Mouse (Mus musculus) ES-Bruce4 (cell line): ENCODE results near the gene Spaca5. TPM values are rescaled to one million over a fixed set of nuclear protein-coding genes. Genes with fewer than 3 reads are reported as not detected.
A peak's percentile ranks its signal among the peaks of the same experiment; 100 is the strongest.

Experiments used
- H3K27ac ChIP-seq: 2 replicates; pipeline ENCODE4 v1.5.1; 2012; ENCODE audit warnings: low read length, inconsistent platforms; ENCODE audit not compliant: insufficient read depth
- H3K27me3 ChIP-seq: 2 replicates; pipeline ENCODE4 v1.6.1; 2012; ENCODE audit warnings: mild to moderate bottlenecking, low read length, inconsistent platforms; ENCODE audit not compliant: control insufficient read depth, poor library complexity, insufficient read depth, severe bottlenecking
- H3K36me3 ChIP-seq: 2 replicates; pipeline ENCODE4 v1.6.1; 2012; ENCODE audit warnings: inconsistent platforms, mild to moderate bottlenecking, low read length, moderate library complexity; ENCODE audit not compliant: control insufficient read depth, poor library complexity, insufficient read depth, severe bottlenecking
- H3K4me1 ChIP-seq: one replicate; pipeline ENCODE4 v1.8.1; 2011; ENCODE audit warnings: low read length; ENCODE audit not compliant: control insufficient read depth, insufficient read depth
- H3K4me3 ChIP-seq: 2 replicates; pipeline ENCODE4 v1.5.1; 2011; ENCODE audit warnings: low read depth, mild to moderate bottlenecking, low read length
- H3K9ac ChIP-seq: 2 replicates; pipeline ENCODE4 v1.6.1; 2012; ENCODE audit warnings: low read depth, mild to moderate bottlenecking, inconsistent platforms; ENCODE audit not compliant: poor library complexity, severe bottlenecking
- H3K9me3 ChIP-seq: replicated peaks from 2 replicates; pipeline ENCODE4 v1.6.1; 2012; ENCODE audit warnings: mild to moderate bottlenecking, low read length, inconsistent platforms; ENCODE audit not compliant: control insufficient read depth, poor library complexity, insufficient read depth, severe bottlenecking
- CTCF ChIP-seq: IDR thresholded peaks from one replicate; pipeline ENCODE4 v1.8.1; 2011; ENCODE audit warnings: low read depth, low read length
- EP300 ChIP-seq: IDR thresholded peaks from 2 replicates; pipeline ENCODE4 v1.6.1; 2011; ENCODE audit warnings: low read depth, low read length; ENCODE audit not compliant: insufficient read depth
- POLR2A ChIP-seq: IDR thresholded peaks from one replicate; pipeline ENCODE4 v1.8.1; 2011; ENCODE audit warnings: low read length; ENCODE audit not compliant: insufficient read depth
- polyA plus RNA-seq: library from polyadenylated mRNA; stranded (reverse); fragments of >200 nt; gene quantifications from 2 replicates; pipeline ENCODE4 v1.2.4, GENCODE M21; 2011; ENCODE audit warnings: low read depth; ENCODE audit not compliant: missing spikeins, insufficient read depth, insufficient read length

Gene Spaca5
- polyA plus RNA-seq, 1 experiment = not detected

DNA sequence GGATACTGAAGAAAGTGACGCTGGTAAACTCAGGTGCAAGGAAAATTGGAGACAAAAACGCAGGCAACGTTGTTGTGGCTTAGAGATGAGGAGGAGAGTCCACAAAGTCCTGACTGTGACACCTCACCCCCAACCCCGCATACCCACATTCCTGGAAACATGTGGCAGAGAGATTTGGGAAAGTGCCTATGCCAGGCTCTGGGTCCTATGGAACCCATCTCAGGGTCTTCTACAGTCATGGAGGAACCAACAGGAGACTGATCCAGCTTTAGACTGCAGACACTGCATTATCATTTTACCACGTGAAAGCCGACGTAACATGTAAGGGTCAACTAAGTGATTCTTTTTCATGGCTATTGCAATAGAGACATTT lies 21.6 kb downstream of the Spaca5 start:
- H3K27ac ChIP-seq = no peak overlapping the region
- no peak overlapping the region for H3K4me3 ChIP-seq
- no peaks in the 10 kb centered on the region for H3K4me1 ChIP-seq
- H3K9ac ChIP-seq = 0 out of 2 replicates have a peak overlapping the region, but pooled peaks have one; percentile 52
- no peaks in the 10 kb centered on the region for H3K27me3 ChIP-seq
- H3K36me3 ChIP-seq = no peaks in the 10 kb centered on the region
- no peak for TF ChIP-seq EP300
- H3K9me3 ChIP-seq = no peaks in the 10 kb centered on the region

DNA sequence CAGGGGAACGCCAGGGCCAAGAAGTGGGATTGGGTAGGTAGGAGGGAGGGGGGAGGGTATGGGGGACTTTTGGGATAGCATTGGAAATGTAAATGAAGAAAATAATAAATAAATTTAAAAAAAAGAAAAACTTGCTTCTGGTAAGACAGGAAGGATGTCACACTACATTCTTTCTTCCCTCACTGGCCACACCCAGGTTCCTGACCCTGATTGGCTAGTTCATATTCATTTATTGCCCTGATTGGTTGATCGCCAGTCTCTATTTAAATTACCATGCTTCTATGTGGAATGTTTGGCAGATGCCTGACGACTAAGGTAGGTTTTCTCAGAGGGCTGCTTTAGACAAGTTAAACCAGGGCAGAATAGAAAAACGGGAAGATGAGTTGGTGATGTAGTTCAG lies 47.3 kb downstream of the Spaca5 start, which contains the start of gene Ssxa1:
TSS of gene Ssxa1 (plus strand) at position 301 of the 400 bp plus-strand sequence.
- H3K4me3 ChIP-seq = no peak within 1 kb of the TSS
- no peaks in the 10 kb centered on the region for H3K4me1 ChIP-seq
- TF ChIP-seq POLR2A (no peak), CTCF (no peak), EP300 (no peak)

More for the DNA sequence above, 47.3 kb downstream of the Spaca5 start, which contains the start of gene Ssxa1:
- Histone ChIP-seq H3K27ac (no peak within 1 kb of the TSS), H3K36me3 (no peaks in the 10 kb centered on the region), H3K9ac (no peak within 1 kb of the TSS), H3K9me3 (no peaks in the 10 kb centered on the region), H3K27me3 (no peaks in the 10 kb centered on the region)

Other genes starting within 250 kb of the Spaca5 start
- gene Timp1, start 198.2 kb upstream of the Spaca5 start, polyA plus RNA-seq = 34.6 and 40.8 TPM in 2 replicates
- gene Syn1, start 147.4 kb upstream of the Spaca5 start, polyA plus RNA-seq = 4.7 and 4.9 TPM in 2 replicates
- gene Cfp, start 136.9 kb upstream of the Spaca5 start, polyA plus RNA-seq = 3.5 and 5.2 TPM in 2 replicates
- 20.2 and 20.5 TPM in 2 replicates for gene Elk1, start 117.8 kb upstream of the Spaca5 start, polyA plus RNA-seq
- 33.7 and 41.9 TPM in 2 replicates for gene Uxt, start 106.4 kb upstream of the Spaca5 start, polyA plus RNA-seq
- gene Zfp182, start 6.1 kb upstream of the Spaca5 start, polyA plus RNA-seq = 13.4 and 13.7 TPM in 2 replicates
- gene Zfp300, start 21.1 kb downstream of the Spaca5 start, polyA plus RNA-seq = not detected in 2 replicates
- not detected in 2 replicates for gene Ssxa1, start 47.4 kb downstream of the Spaca5 start, polyA plus RNA-seq
- not detected in 2 replicates for gene Gm21876, start 107.2 kb downstream of the Spaca5 start, polyA plus RNA-seq